Mouse (Mus musculus) limb, embryonic 11.5 days (tissue): ENCODE results near the gene Trnt1. TPM values are rescaled to one million over a fixed set of nuclear protein-coding genes. Genes with fewer than 3 reads are reported as not detected.

Source experiments
- ATAC-seq: fragments of 200-750 bp; cut with Nextera tagmentation; 2 replicates; pipeline ENCODE4 v1.8.0; 2017; ENCODE audit warnings: low read depth; ENCODE audit not compliant: insufficient number of reproducible peaks, low FRiP score, low TSS enrichment
- DNase-seq: peaks from one replicate; pipeline ENCODE4 v3.0.0-alpha.2; 2015; ENCODE audit warnings: low spot score
- H3K27ac ChIP-seq: fragments of 300-500 bp; sonication (generic); replicated peaks from 2 replicates; pipeline ENCODE4 v1.5.1; 2014; ENCODE audit warnings: low read depth, mild to moderate bottlenecking, low read length
- H3K27me3 ChIP-seq: fragments of 300-500 bp; sonication (generic); 2 replicates; pipeline ENCODE4 v1.6.1; 2014; ENCODE audit warnings: mild to moderate bottlenecking, low read length, mixed read lengths; ENCODE audit not compliant: control insufficient read depth, insufficient read depth
- H3K36me3 ChIP-seq: fragments of 300-500 bp; sonication (generic); 2 replicates; pipeline ENCODE4 v1.6.1; 2014; ENCODE audit warnings: mild to moderate bottlenecking, low read length, moderate library complexity, mixed read lengths; ENCODE audit not compliant: control insufficient read depth, insufficient read depth
- H3K4me1 ChIP-seq: fragments of 300-500 bp; sonication (generic); 2 replicates; pipeline ENCODE4 v1.6.1; 2014; ENCODE audit warnings: low read length, mixed read lengths; ENCODE audit not compliant: control insufficient read depth, insufficient read depth
- H3K4me2 ChIP-seq: fragments of 300-500 bp; sonication (generic); 2 replicates; pipeline ENCODE4 v1.6.1; 2014; ENCODE audit warnings: low read depth, mild to moderate bottlenecking, moderate library complexity; ENCODE audit not compliant: severe bottlenecking
- H3K4me3 ChIP-seq: fragments of 300-500 bp; sonication (generic); 2 replicates; pipeline ENCODE4 v1.5.1; 2014; ENCODE audit warnings: low read depth, low read length
- H3K9ac ChIP-seq: fragments of 300-500 bp; sonication (generic); 2 replicates; pipeline ENCODE4 v1.6.1; 2014; ENCODE audit warnings: mild to moderate bottlenecking, low read length
- H3K9me3 ChIP-seq: fragments of 300-500 bp; sonication (generic); 2 replicates; pipeline ENCODE4 v1.6.1; 2016; ENCODE audit warnings: low read length; ENCODE audit not compliant: control insufficient read depth
- WGBS: fragments of 180-500 bp; shearing (Covaris S2); extraction: QIAGEN DNeasy Blood & Tissue Kit; methylation state at CpG from one replicate; pipeline ENCODE4 v1.1.7; 2014; 5-methylcytosine and 5-hydroxymethylcytosine counted together
- polyA plus RNA-seq: library from polyadenylated mRNA; unstranded; fragments of >200 nt; fragmentation: Nextera tagmentation; extraction: Ambion mirVana; gene quantifications from 2 replicates; pipeline ENCODE4 v1.2.1, GENCODE M21; 2014

Gene Trnt1
- polyA plus RNA-seq, 1 experiment from 2014 or later: 69.6 TPM

DNA sequence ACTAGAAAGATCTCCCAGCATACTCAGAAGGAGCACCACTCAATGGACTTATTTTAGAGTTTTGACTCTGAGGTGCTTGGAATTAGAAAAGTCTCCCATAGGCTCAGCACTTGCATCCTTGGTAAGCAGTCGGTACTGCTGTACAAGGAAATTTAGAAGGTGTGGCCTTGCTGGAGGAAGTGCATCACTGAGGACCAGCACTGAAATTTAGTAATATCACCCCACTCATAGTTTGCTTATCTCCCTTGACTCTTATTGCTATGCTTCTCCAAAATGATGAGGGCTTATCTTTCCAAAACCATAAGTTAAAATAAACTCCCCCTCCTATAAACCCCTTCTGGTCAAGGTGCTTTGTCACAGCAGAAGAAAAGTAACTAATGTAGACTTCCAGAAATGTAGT is 7.4 kb upstream of the Trnt1 start:
- DNase-seq (no peak), ATAC-seq (no peak)
- Histone ChIP-seq H3K4me2 (no peak overlapping the region), H3K4me1 (no peaks in the 10 kb centered on the region), H3K9me3 (no peaks in the 10 kb centered on the region), H3K4me3 (no peak overlapping the region), H3K27me3 (no peaks in the 10 kb centered on the region), H3K36me3 (no peaks in the 10 kb centered on the region), H3K9ac (no peak overlapping the region), H3K27ac (no peak overlapping the region)
- 84% methylated on average over 1 of the region's 1 CpGs for WGBS

DNA sequence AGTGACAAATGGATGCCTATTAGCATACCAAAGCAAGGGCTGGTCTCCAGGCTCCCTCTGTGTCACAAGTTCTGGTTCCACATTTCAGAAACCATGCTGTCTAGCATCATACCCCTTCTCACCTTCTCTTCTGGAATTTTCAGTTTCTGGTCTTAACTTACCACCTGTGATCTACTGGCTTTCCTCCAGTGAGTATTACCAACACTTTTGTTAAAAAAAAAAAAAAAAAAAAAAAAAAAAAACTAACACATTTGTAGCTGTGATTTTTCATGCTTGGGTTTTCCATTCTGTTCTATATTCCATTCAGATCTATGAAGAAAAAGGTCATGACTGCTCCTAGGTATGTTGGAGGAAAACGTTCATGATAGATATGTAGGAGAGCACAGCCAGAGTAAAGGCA is 3.0 kb upstream of the Trnt1 start:
- Histone ChIP-seq H3K36me3 (no peaks in the 10 kb centered on the region), H3K9me3 (no peaks in the 10 kb centered on the region), H3K27ac (no peak overlapping the region), H3K27me3 (no peaks in the 10 kb centered on the region), H3K4me2 (no peak overlapping the region), H3K4me1 (peaks cover 2% of the 10 kb centered on the region), H3K4me3 (no peak overlapping the region), H3K9ac (no peak overlapping the region)
- no peak for ATAC-seq
- 86% methylated on average over 1 of the region's 1 CpGs for WGBS
- no peak for DNase-seq

DNA sequence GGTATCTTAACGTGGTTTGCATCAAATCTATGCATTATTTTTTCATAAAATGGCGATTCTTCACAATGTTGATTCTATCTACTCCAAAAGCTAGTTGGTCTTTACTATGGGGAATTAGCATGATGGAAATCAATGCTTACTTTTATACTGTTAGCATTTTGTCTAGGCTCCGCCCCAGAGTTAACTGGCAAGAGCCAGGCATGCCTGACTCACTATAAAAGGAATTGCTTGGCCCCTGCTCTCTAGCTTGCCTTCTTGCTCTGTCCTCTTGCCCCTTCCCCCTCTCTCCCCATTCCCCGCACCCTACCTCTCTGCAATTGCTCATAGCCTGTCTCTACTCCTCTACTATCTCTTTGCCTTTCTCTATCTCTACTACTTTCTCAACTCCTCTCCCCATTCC is 2.1 kb upstream of the Trnt1 start:
- Histone ChIP-seq H3K9ac (no peak overlapping the region), H3K4me2 (no peak overlapping the region), H3K4me1 (peaks cover 2% of the 10 kb centered on the region), H3K27me3 (no peaks in the 10 kb centered on the region), H3K27ac (no peak overlapping the region), H3K9me3 (no peaks in the 10 kb centered on the region), H3K4me3 (no peak overlapping the region), H3K36me3 (no peaks in the 10 kb centered on the region; the same call in 1 of the 2 replicates)
- DNase-seq (no peak), ATAC-seq (no peak)
- WGBS: 80% methylated on average over 4 of the region's 4 CpGs

DNA sequence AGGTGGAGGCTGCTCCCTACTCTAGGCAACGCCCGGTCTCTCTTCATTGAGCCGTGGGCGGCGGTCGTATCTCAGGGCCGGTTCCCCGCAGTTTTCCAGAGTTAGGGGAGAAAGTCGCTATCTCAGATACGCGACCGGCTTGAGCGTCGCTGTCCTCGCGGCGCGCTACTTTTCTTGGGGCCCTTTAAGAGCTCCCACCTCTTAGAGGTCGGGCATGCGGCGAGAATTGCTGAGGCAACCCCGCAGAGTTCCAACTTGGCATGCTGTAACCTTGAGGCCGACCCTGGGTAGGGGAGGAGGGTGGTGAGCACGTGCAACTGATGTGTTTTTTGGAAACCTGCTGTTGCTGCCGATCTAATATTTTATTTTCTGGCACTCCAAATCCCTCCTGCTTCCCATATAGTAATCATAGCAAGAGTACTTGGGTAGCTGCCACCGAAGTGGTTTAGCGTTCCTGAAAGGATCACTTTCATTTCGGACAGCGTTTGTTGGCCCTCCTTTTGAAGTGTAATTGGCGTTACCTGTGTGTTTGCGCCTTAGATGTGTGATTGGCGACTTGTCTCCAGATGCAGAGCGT is 458 bp downstream of the Trnt1 start:
- H3K4me3 ChIP-seq: peak overlapping the region; percentile 65
- peaks cover 2% of the 10 kb centered on the region for H3K4me1 ChIP-seq
- 1% methylated on average over 33 of the region's 33 CpGs for WGBS
- H3K36me3 ChIP-seq: peaks cover 4% of the 10 kb centered on the region; the same call in 1 of the 2 replicates
- H3K9me3 ChIP-seq: no peaks in the 10 kb centered on the region
- no peak overlapping the region for H3K27ac ChIP-seq
- H3K4me2 ChIP-seq: peak overlapping the region; percentile 74
- DNase-seq: no peak
- peak; percentile 84 for ATAC-seq
- peak overlapping the region; percentile 62 for H3K9ac ChIP-seq
- H3K27me3 ChIP-seq: no peaks in the 10 kb centered on the region

- Histone ChIP-seq H3K4me1 (peaks cover 2% of the 10 kb centered on the region), H3K9me3 (no peaks in the 10 kb centered on the region), H3K4me2 (peak overlapping the region; percentile 74), H3K36me3 (peaks cover 4% of the 10 kb centered on the region; the same call in 1 of the 2 replicates), H3K27me3 (no peaks in the 10 kb centered on the region), H3K27ac (no peak overlapping the region), H3K9ac (no peak overlapping the region; the same call in 1 of the 2 replicates), H3K4me3 (peak overlapping the region; percentile 65)
- ATAC-seq (no peak), DNase-seq (no peak)
- WGBS: 55% methylated on average over 4 of the region's 4 CpGs
Observed at GRCm38 (mm10) chr6:106770046-106770445, 1.1 kb downstream of the Trnt1 start.

- H3K9me3 ChIP-seq: no peaks in the 10 kb centered on the region
- H3K27me3 ChIP-seq: no peaks in the 10 kb centered on the region
- DNase-seq (no peak), ATAC-seq (no peak)
- 93% methylated on average over 3 of the region's 3 CpGs for WGBS
- H3K4me2 ChIP-seq: no peak overlapping the region
- no peaks in the 10 kb centered on the region for H3K4me1 ChIP-seq
- H3K27ac ChIP-seq: no peak overlapping the region
- H3K9ac ChIP-seq: no peak overlapping the region
- no peak overlapping the region for H3K4me3 ChIP-seq
- H3K36me3 ChIP-seq: no peaks in the 10 kb centered on the region; the same call in 1 of the 2 replicates
Observed at GRCm38 (mm10) chr6:106787138-106787537, 18.2 kb downstream of the Trnt1 start.

DNA sequence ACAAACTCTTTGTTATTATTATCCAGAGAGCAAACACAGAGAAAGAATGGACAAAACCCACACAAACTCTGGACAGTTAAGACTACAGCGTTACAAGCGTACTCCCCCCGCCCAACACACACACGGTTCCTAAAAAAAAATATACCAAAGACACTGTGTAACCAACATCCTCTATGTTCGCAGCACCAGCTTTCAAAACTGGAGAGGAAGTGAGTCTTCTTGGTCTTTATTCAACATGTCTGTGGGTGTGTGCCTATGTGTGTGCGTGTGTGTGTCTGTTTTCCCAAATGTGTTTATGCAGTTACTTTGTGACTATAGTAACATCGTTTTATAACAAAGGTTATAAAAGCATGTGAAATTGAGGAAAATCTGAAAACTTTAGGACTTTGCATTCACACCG is 22.5 kb downstream of the Trnt1 start:
- H3K4me3 ChIP-seq: no peak overlapping the region
- H3K4me1 ChIP-seq: no peaks in the 10 kb centered on the region
- ATAC-seq (no peak), DNase-seq (no peak)
- no peak overlapping the region for H3K4me2 ChIP-seq
- no peak overlapping the region for H3K9ac ChIP-seq
- 93% methylated on average over 8 of the region's 8 CpGs for WGBS
- 0 out of 2 replicates have a peak, but pooled peaks cover 4% of the 10 kb centered on the region for H3K36me3 ChIP-seq
- no peaks in the 10 kb centered on the region for H3K27me3 ChIP-seq
- H3K27ac ChIP-seq: no peak overlapping the region
- no peaks in the 10 kb centered on the region for H3K9me3 ChIP-seq

DNA sequence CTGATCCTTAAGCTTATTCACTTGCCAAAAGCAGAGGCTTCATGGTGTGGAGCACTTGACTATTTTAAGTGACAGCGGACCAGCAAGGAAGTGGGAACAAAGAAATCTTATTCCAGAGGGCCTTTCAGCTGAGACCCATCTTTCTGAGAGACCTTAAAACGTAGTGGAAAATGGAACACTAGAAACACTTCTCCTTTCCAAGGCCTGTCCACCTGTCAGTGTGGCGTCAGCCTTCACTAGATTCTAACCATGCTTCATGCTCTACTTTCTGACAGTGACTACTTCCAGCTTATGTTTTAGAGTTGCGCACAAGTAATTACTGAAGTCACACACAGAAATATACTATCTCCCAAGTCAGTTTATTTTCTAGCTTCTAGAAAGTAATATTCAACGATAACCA is 23.6 kb downstream of the Trnt1 start:
- Histone ChIP-seq H3K9ac (no peak overlapping the region), H3K4me3 (no peak overlapping the region), H3K9me3 (no peaks in the 10 kb centered on the region), H3K36me3 (0 out of 2 replicates have a peak, but pooled peaks cover 4% of the 10 kb centered on the region), H3K27me3 (no peaks in the 10 kb centered on the region), H3K4me2 (no peak overlapping the region), H3K4me1 (no peaks in the 10 kb centered on the region), H3K27ac (no peak overlapping the region)
- ATAC-seq (no peak), DNase-seq (no peak)
- 95% methylated on average over 5 of the region's 5 CpGs for WGBS

- Histone ChIP-seq H3K9ac (no peak overlapping the region), H3K4me2 (no peak overlapping the region), H3K9me3 (no peaks in the 10 kb centered on the region), H3K27me3 (no peaks in the 10 kb centered on the region), H3K27ac (no peak overlapping the region), H3K4me3 (no peak overlapping the region), H3K36me3 (0 out of 2 replicates have a peak, but pooled peaks cover 4% of the 10 kb centered on the region), H3K4me1 (no peaks in the 10 kb centered on the region)
- WGBS: 93% methylated on average over 7 of the region's 7 CpGs
- ATAC-seq (no peak), DNase-seq (no peak)
Observed at GRCm38 (mm10) chr6:106793088-106793487, 24.2 kb downstream of the Trnt1 start.
